Mouse (Mus musculus) neural tube, embryonic 14.5 days (tissue): Measurements from ENCODE around the gene Ppp1r14d. TPM values are rescaled to one million over a fixed set of nuclear protein-coding genes. Genes with fewer than 3 reads are reported as not detected.

ENCODE experiments used
- ATAC-seq: fragments of 200-750 bp; cut with Nextera tagmentation; 2 replicates; pipeline ENCODE4 v1.8.0; 2017; ENCODE audit warnings: low read depth, mild to moderate bottlenecking, moderate TSS enrichment, moderate library complexity
- H3K27ac ChIP-seq: fragments of 300-500 bp; sonication (generic); 2 replicates; pipeline ENCODE4 v1.5.1; 2014; ENCODE audit warnings: low read depth, mild to moderate bottlenecking, control low read depth, low read length, moderate library complexity, mixed read lengths
- H3K27me3 ChIP-seq: fragments of 300-500 bp; sonication (generic); 2 replicates; pipeline ENCODE4 v1.6.1; 2014; ENCODE audit warnings: low read length; ENCODE audit not compliant: control insufficient read depth, insufficient read depth
- H3K36me3 ChIP-seq: fragments of 300-500 bp; sonication (generic); 2 replicates; pipeline ENCODE4 v1.6.1; 2014; ENCODE audit warnings: low read length, mixed read lengths; ENCODE audit not compliant: control insufficient read depth, insufficient read depth
- H3K4me1 ChIP-seq: fragments of 300-500 bp; sonication (generic); 2 replicates; pipeline ENCODE4 v1.6.1; 2014; ENCODE audit warnings: low read length; ENCODE audit not compliant: control insufficient read depth, insufficient read depth
- H3K4me2 ChIP-seq: fragments of 300-500 bp; sonication (generic); 2 replicates; pipeline ENCODE4 v1.6.1; 2014; ENCODE audit warnings: mild to moderate bottlenecking, low read depth, low read length, control low read depth
- H3K4me3 ChIP-seq: fragments of 300-500 bp; sonication (generic); 2 replicates; pipeline ENCODE4 v1.5.1; 2014; ENCODE audit warnings: low read depth, low read length, control low read depth, mixed read lengths
- H3K9ac ChIP-seq: fragments of 300-500 bp; sonication (generic); replicated peaks from 2 replicates; pipeline ENCODE4 v1.6.1; 2014; ENCODE audit warnings: low read depth, mild to moderate bottlenecking, control low read depth, low read length, mixed read lengths
- H3K9me3 ChIP-seq: fragments of 300-500 bp; sonication (generic); 2 replicates; pipeline ENCODE4 v1.6.1; 2016; ENCODE audit warnings: low read length; ENCODE audit not compliant: control insufficient read depth
- WGBS: fragments of 180-500 bp; shearing (Covaris S2); extraction: QIAGEN DNeasy Blood & Tissue Kit; methylation state at CpG from one replicate; pipeline ENCODE4 v1.1.7; 2014; 5-methylcytosine and 5-hydroxymethylcytosine counted together
- polyA plus RNA-seq: library from polyadenylated mRNA; unstranded; fragments of >200 nt; fragmentation: Nextera tagmentation; extraction: Ambion mirVana; gene quantifications from 2 replicates; pipeline ENCODE4 v1.2.1, GENCODE M21; 2014

Ppp1r14d gene
- polyA plus RNA-seq, 1 experiment from 2014 or later = not detected

DNA sequence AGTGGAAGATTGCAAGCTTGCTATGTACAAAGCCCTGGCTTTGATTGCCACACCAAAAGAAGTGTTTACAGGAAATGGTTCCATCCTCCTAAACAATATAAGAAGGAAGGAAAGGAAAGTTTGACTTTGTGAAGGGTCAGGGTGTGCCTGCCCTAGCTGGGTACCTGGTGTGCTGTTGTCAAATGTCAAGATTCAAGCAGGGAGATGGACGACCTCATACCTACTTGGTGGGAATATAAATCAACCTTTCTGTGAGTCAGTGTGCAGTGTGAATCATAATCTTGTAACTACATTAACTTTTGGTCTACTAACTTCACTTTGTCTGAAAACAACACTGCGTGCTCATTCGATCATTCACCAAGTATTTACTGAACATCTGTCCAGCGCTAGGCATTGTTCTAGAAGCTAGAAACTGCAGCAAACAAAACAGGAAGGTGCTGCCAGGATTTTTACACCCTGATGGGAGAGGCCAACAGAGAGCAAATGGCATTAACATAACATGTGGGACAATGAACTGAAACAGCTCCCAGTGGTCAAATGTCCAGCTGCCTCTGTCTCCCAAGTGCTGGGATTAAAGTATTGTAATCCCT lies 25.7 kb downstream of the Ppp1r14d start:
- 79% methylated on average over 4 of the region's 4 CpGs for WGBS
- Histone ChIP-seq H3K9me3 (no peaks in the 10 kb centered on the region), H3K27ac (no peak overlapping the region), H3K9ac (no peak overlapping the region), H3K4me3 (no peak overlapping the region), H3K4me1 (no peaks in the 10 kb centered on the region), H3K27me3 (no peaks in the 10 kb centered on the region), H3K36me3 (no peaks in the 10 kb centered on the region), H3K4me2 (no peak overlapping the region)
- no peak for ATAC-seq

- WGBS = 55% methylated on average over 5 of the region's 5 CpGs
- Histone ChIP-seq H3K36me3 (no peaks in the 10 kb centered on the region), H3K9me3 (no peaks in the 10 kb centered on the region), H3K27me3 (no peaks in the 10 kb centered on the region), H3K9ac (no peak overlapping the region), H3K4me3 (no peak overlapping the region), H3K4me1 (no peaks in the 10 kb centered on the region), H3K27ac (no peak overlapping the region), H3K4me2 (no peak overlapping the region)
- ATAC-seq = no peak
Observed at GRCm38 (mm10) chr2:119202914-119203453, 26.7 kb downstream of the Ppp1r14d start.

DNA sequence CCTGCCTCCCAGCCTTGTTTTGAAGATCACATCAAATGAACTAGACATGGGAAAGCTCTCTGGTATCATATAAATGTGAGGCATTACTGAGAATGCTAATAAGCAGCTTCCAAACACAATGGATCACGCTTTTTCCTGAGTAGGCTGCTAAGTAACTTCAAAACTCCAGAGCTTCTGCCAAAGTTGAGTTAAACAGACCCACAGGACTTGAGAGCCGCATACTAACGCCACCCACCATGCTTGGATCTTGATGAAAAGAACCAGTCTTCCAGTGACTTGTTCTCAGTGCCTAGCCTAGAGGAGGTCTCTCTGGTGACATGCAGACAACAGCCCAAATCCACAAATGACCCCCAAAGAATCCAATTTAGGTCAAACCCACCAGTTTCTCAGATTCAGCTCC lies 30.8 kb downstream of the Ppp1r14d start:
- Histone ChIP-seq H3K4me3 (no peak overlapping the region), H3K9me3 (no peaks in the 10 kb centered on the region), H3K27me3 (no peaks in the 10 kb centered on the region), H3K36me3 (no peaks in the 10 kb centered on the region), H3K27ac (no peak overlapping the region), H3K9ac (no peak overlapping the region), H3K4me1 (no peaks in the 10 kb centered on the region), H3K4me2 (no peak overlapping the region)
- WGBS = 69% methylated on average over 3 of the region's 3 CpGs
- ATAC-seq = no peak

GRCm38 (mm10) chr2:119198049-119198448 lies 31.7 kb downstream of the Ppp1r14d start:
- Histone ChIP-seq H3K27me3 (no peaks in the 10 kb centered on the region), H3K4me1 (no peaks in the 10 kb centered on the region), H3K36me3 (no peaks in the 10 kb centered on the region), H3K9me3 (no peaks in the 10 kb centered on the region), H3K4me2 (no peak overlapping the region), H3K4me3 (no peak overlapping the region), H3K9ac (no peak overlapping the region), H3K27ac (no peak overlapping the region)
- no peak for ATAC-seq
- 71% methylated on average over 1 of the region's 1 CpGs for WGBS

DNA sequence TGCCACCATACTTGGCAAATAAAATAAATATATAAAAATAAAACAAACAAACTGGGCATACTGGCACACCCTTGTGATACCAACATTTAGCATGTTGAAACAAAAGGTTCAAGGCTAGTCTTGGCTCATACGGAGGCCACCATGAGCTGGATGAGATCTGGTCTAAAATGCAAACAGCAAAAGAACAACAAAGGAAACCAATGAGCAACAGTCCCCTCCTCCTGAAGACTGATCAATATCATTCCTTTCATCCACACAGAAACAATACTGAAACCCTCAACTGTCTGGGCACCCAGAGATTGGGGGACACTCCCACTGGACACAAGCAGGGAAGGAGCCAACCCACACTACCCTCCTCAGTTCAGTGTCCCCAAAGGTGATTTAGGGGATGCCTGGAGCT lies 32.2 kb downstream of the Ppp1r14d start:
- H3K27me3 ChIP-seq = no peaks in the 10 kb centered on the region
- no peak for ATAC-seq
- no peaks in the 10 kb centered on the region for H3K9me3 ChIP-seq
- H3K36me3 ChIP-seq = no peaks in the 10 kb centered on the region
- no peak overlapping the region for H3K4me2 ChIP-seq
- no peak overlapping the region for H3K4me3 ChIP-seq
- 80% methylated on average over 1 of the region's 1 CpGs for WGBS
- no peak overlapping the region for H3K9ac ChIP-seq
- H3K27ac ChIP-seq = no peak overlapping the region
- no peaks in the 10 kb centered on the region for H3K4me1 ChIP-seq

- Histone ChIP-seq H3K36me3 (no peaks in the 10 kb centered on the region), H3K4me1 (no peaks in the 10 kb centered on the region), H3K9ac (no peak overlapping the region), H3K27me3 (no peaks in the 10 kb centered on the region), H3K4me3 (no peak overlapping the region), H3K27ac (no peak overlapping the region), H3K9me3 (no peaks in the 10 kb centered on the region), H3K4me2 (no peak overlapping the region)
- ATAC-seq = no peak
- 34% methylated on average over 4 of the region's 4 CpGs for WGBS
Observed at GRCm38 (mm10) chr2:119196316-119197108, 33.2 kb downstream of the Ppp1r14d start.

DNA sequence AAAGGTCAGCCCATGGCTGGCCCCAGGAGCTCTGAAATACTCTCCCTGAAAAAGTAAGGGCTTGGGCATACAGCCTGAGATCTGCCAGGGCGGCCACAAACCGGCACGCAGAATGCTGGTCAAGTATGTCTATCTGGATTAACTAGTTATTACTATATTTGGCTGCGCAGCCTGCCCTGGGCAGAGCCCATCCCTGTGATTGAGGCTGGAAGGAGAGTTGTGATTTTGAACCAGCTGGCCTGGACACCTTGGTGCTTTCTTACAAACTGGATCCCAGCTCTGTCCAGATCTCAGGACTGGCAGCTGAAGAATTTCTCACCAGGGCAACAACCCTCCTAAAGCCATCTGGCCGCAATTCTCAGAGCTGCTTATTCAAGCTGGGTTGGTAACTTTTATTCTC lies 35.6 kb downstream of the Ppp1r14d start:
- 0 out of 2 replicates have a peak, but pooled peaks cover 2% of the 10 kb centered on the region for H3K4me1 ChIP-seq
- no peak overlapping the region for H3K9ac ChIP-seq
- WGBS = 90% methylated on average over 5 of the region's 5 CpGs
- no peaks in the 10 kb centered on the region for H3K27me3 ChIP-seq
- no peaks in the 10 kb centered on the region for H3K9me3 ChIP-seq
- H3K36me3 ChIP-seq = no peaks in the 10 kb centered on the region
- H3K4me2 ChIP-seq = no peak overlapping the region
- ATAC-seq = no peak
- H3K4me3 ChIP-seq = no peak overlapping the region
- no peak overlapping the region for H3K27ac ChIP-seq

- no peak for ATAC-seq
- H3K4me3 ChIP-seq = no peak overlapping the region
- no peak overlapping the region for H3K27ac ChIP-seq
- H3K9me3 ChIP-seq = no peaks in the 10 kb centered on the region
- no peak overlapping the region for H3K4me2 ChIP-seq
- no peak overlapping the region for H3K9ac ChIP-seq
- no peaks in the 10 kb centered on the region for H3K36me3 ChIP-seq
- 92% methylated on average over 5 of the region's 5 CpGs for WGBS
- 0 out of 2 replicates have a peak, but pooled peaks cover 6% of the 10 kb centered on the region for H3K4me1 ChIP-seq
- H3K27me3 ChIP-seq = no peaks in the 10 kb centered on the region
Observed at GRCm38 (mm10) chr2:119190969-119191368, 38.7 kb downstream of the Ppp1r14d start.

DNA sequence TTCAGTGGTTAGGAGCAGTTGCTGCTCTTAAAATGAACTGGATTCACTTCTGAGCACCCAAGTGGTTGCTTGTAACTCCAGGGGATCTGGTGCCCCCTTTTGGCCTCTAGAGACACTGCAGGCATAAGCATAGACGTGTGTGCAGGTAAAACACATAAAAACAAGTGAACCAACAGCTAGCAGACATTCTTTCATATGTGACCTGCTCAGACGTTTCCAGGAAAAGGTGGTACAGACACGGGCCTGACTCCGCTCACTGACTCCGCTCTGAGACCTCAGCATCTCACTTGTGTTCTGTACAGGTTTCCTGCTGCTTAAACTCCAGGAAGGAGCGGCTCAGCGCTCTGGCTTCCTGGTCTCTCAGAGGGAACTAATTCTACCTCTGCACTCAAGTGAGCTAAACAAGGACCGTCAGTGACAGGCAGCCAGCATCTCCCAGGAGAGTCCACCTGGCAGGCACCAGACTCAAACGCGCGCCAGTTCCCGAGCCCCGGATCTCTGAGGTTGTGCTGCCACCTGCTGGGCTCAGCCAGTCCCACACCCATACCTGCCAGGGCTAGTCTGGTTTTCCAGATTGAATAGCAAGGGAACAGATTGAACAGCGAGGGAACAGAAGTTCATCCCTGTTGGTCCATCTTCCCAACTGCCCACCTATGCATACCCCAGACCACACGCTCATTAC lies 40.5 kb downstream of the Ppp1r14d start:
- Histone ChIP-seq H3K4me1 (0 out of 2 replicates have a peak, but pooled peaks cover 6% of the 10 kb centered on the region), H3K9me3 (no peaks in the 10 kb centered on the region), H3K27me3 (no peaks in the 10 kb centered on the region), H3K4me3 (no peak overlapping the region), H3K36me3 (peaks cover 8% of the 10 kb centered on the region; the same call in 1 of the 2 replicates), H3K27ac (no peak overlapping the region), H3K9ac (no peak overlapping the region), H3K4me2 (peak overlapping the region; percentile 44)
- 8% methylated on average over 15 of the region's 15 CpGs for WGBS
- peak; percentile 90 for ATAC-seq
